Mouse (Mus musculus): ENCODE measurements around the gene Cplx2. TPM values are rescaled to one million over a fixed set of nuclear protein-coding genes. Genes with fewer than 3 reads are reported as not detected.

Cplx2 gene
- total RNA-seq, 1 experiment: 0.67 TPM

- DNase-seq (ENCODE audit: low read depth, low spot score): no peak
- Histone ChIP-seq H3K4me1 (ENCODE audit: control insufficient read depth in 2 of 2, insufficient read depth in 2 of 2, low read length in 2 of 2, poor library complexity in 1 of 2) (no peaks in the 10 kb centered on the region), H3K36me3 (ENCODE audit: control insufficient read depth, insufficient read depth, low read length, poor library complexity, severe bottlenecking) (no peaks in the 10 kb centered on the region), H3K4me3 (ENCODE audit: insufficient read depth in 1 of 2, low read depth in 1 of 2, low read length in 2 of 2, poor library complexity in 1 of 2, severe bottlenecking in 1 of 2) (no peak overlapping the region), H3K9me3 (ENCODE audit: control insufficient read depth, insufficient read depth, low read depth, low read length) (peaks cover under 1% of the 10 kb centered on the region; the same call in 1 of the 2 replicates), H3K27ac (ENCODE audit: insufficient read depth, low read depth, low read length, poor library complexity, severe bottlenecking) (no peak overlapping the region), H3K9ac (ENCODE audit: insufficient read depth, low read depth, low read length, poor library complexity, severe bottlenecking) (no peak overlapping the region)
- TF ChIP-seq HCFC1 (IDR thresholded peaks at IDR 0.05; ENCODE audit: borderline replicate concordance, insufficient read depth, low read length) (no peak), MAFK (IDR thresholded peaks at IDR 0.05; ENCODE audit: insufficient read depth, low read depth, low read length) (no peak), CHD2 (IDR thresholded peaks at IDR 0.05; ENCODE audit: low read depth, low read length) (no peak), ZNF384 (IDR thresholded peaks at IDR 0.05; ENCODE audit: low read depth, low read length) (no peak), ZC3H11A (IDR thresholded peaks at IDR 0.05; ENCODE audit: borderline replicate concordance, low read depth, low read length) (no peak)
- in situ Hi-C loops (cut with MboI; ENCODE audit: low sequenced_read_pairs in 2 of 2, unreplicated experiment in 2 of 2): no loop called here
Measured at GRCm38 (mm10) chr13:54403224-54404070, 32.3 kb downstream of the Cplx2 start.

GRCm38 (mm10) chr13:54404205-54404604 is 33.1 kb downstream of the Cplx2 start:
- Histone ChIP-seq H3K36me3 (ENCODE audit: control insufficient read depth, insufficient read depth, low read length, poor library complexity, severe bottlenecking) (no peaks in the 10 kb centered on the region), H3K4me1 (ENCODE audit: control insufficient read depth in 2 of 2, insufficient read depth in 2 of 2, low read length in 2 of 2, poor library complexity in 1 of 2) (no peaks in the 10 kb centered on the region), H3K27ac (ENCODE audit: insufficient read depth, low read depth, low read length, poor library complexity, severe bottlenecking) (no peak overlapping the region), H3K9ac (ENCODE audit: insufficient read depth, low read depth, low read length, poor library complexity, severe bottlenecking) (no peak overlapping the region), H3K4me3 (ENCODE audit: insufficient read depth in 1 of 2, low read depth in 1 of 2, low read length in 2 of 2, poor library complexity in 1 of 2, severe bottlenecking in 1 of 2) (no peak overlapping the region), H3K9me3 (ENCODE audit: control insufficient read depth, insufficient read depth, low read depth, low read length) (peaks cover 1% of the 10 kb centered on the region; the same call in 1 of the 2 replicates)
- in situ Hi-C loops (cut with MboI; ENCODE audit: low sequenced_read_pairs in 2 of 2, unreplicated experiment in 2 of 2): no loop called here
- DNase-seq (ENCODE audit: low read depth, low spot score): no peak
- TF ChIP-seq HCFC1 (IDR thresholded peaks at IDR 0.05; ENCODE audit: borderline replicate concordance, insufficient read depth, low read length) (no peak), MAFK (IDR thresholded peaks at IDR 0.05; ENCODE audit: insufficient read depth, low read depth, low read length) (no peak), ZNF384 (IDR thresholded peaks at IDR 0.05; ENCODE audit: low read depth, low read length) (no peak)

GRCm38 (mm10) chr13:54405805-54406204 is 34.7 kb downstream of the Cplx2 start:
- no peak for DNase-seq (ENCODE audit: low read depth, low spot score)
- Histone ChIP-seq H3K9ac (ENCODE audit: insufficient read depth, low read depth, low read length, poor library complexity, severe bottlenecking) (no peak overlapping the region), H3K9me3 (ENCODE audit: control insufficient read depth, insufficient read depth, low read depth, low read length) (peaks cover 1% of the 10 kb centered on the region; the same call in 1 of the 2 replicates), H3K4me1 (ENCODE audit: control insufficient read depth in 2 of 2, insufficient read depth in 2 of 2, low read length in 2 of 2, poor library complexity in 1 of 2) (no peaks in the 10 kb centered on the region), H3K4me3 (ENCODE audit: insufficient read depth in 1 of 2, low read depth in 1 of 2, low read length in 2 of 2, poor library complexity in 1 of 2, severe bottlenecking in 1 of 2) (no peak overlapping the region), H3K36me3 (ENCODE audit: control insufficient read depth, insufficient read depth, low read length, poor library complexity, severe bottlenecking) (no peaks in the 10 kb centered on the region), H3K27ac (ENCODE audit: insufficient read depth, low read depth, low read length, poor library complexity, severe bottlenecking) (no peak overlapping the region)
- in situ Hi-C loops (cut with MboI; ENCODE audit: low sequenced_read_pairs in 2 of 2, unreplicated experiment in 2 of 2): no loop called here
- TF ChIP-seq ZNF384 (IDR thresholded peaks at IDR 0.05; ENCODE audit: low read depth, low read length) (no peak), ZC3H11A (IDR thresholded peaks at IDR 0.05; ENCODE audit: borderline replicate concordance, low read depth, low read length) (no peak), CHD2 (IDR thresholded peaks at IDR 0.05; ENCODE audit: low read depth, low read length) (no peak), HCFC1 (IDR thresholded peaks at IDR 0.05; ENCODE audit: borderline replicate concordance, insufficient read depth, low read length) (no peak), MAFK (IDR thresholded peaks at IDR 0.05; ENCODE audit: insufficient read depth, low read depth, low read length) (no peak)

GRCm38 (mm10) chr13:54411656-54412055 is 40.5 kb downstream of the Cplx2 start:
- Histone ChIP-seq H3K36me3 (ENCODE audit: control insufficient read depth, insufficient read depth, low read length, poor library complexity, severe bottlenecking) (no peaks in the 10 kb centered on the region), H3K4me3 (ENCODE audit: insufficient read depth in 1 of 2, low read depth in 1 of 2, low read length in 2 of 2, poor library complexity in 1 of 2, severe bottlenecking in 1 of 2) (no peak overlapping the region), H3K9me3 (ENCODE audit: control insufficient read depth, insufficient read depth, low read depth, low read length) (peaks cover 1% of the 10 kb centered on the region; the same call in 1 of the 2 replicates), H3K27ac (ENCODE audit: insufficient read depth, low read depth, low read length, poor library complexity, severe bottlenecking) (no peak overlapping the region), H3K9ac (ENCODE audit: insufficient read depth, low read depth, low read length, poor library complexity, severe bottlenecking) (no peak overlapping the region), H3K4me1 (ENCODE audit: control insufficient read depth in 2 of 2, insufficient read depth in 2 of 2, low read length in 2 of 2, poor library complexity in 1 of 2) (no peaks in the 10 kb centered on the region)
- no peak for DNase-seq (ENCODE audit: low read depth, low spot score)
- no peak for TF ChIP-seq ZC3H11A (IDR thresholded peaks at IDR 0.05; ENCODE audit: borderline replicate concordance, low read depth, low read length)
- no peak for TF ChIP-seq CHD2 (IDR thresholded peaks at IDR 0.05; ENCODE audit: low read depth, low read length)
- TF ChIP-seq MAFK (IDR thresholded peaks at IDR 0.05; ENCODE audit: insufficient read depth, low read depth, low read length): no peak
- TF ChIP-seq HCFC1 (IDR thresholded peaks at IDR 0.05; ENCODE audit: borderline replicate concordance, insufficient read depth, low read length): no peak
- TF ChIP-seq ZNF384 (IDR thresholded peaks at IDR 0.05; ENCODE audit: low read depth, low read length): no peak
- in situ Hi-C loops (cut with MboI; ENCODE audit: low sequenced_read_pairs in 2 of 2, unreplicated experiment in 2 of 2): no loop called here

Data from ES-E14 (cell line).